Mouse (Mus musculus): ENCODE measurements around the gene Lrrc23.
A peak's percentile ranks its signal among the peaks of the same experiment; 100 is the strongest.

The Lrrc23 gene

GRCm38 (mm10) chr6:124767920-124768703 is 11.4 kb downstream of the Lrrc23 start:
- no peak for DNase-seq (ENCODE audit: low spot score)

GRCm38 (mm10) chr6:124767536-124767919 is 12.0 kb downstream of the Lrrc23 start:
- no peak for DNase-seq (ENCODE audit: low spot score)

- DNase-seq (ENCODE audit: low spot score), result no peak
Measured at GRCm38 (mm10) chr6:124765951-124766350, 13.6 kb downstream of the Lrrc23 start.

- peak; percentile 89 for DNase-seq (ENCODE audit: low spot score)
Measured at GRCm38 (mm10) chr6:124759259-124759658, 20.3 kb downstream of the Lrrc23 start.

GRCm38 (mm10) chr6:124758849-124759232 is 20.7 kb downstream of the Lrrc23 start:
- no peak for DNase-seq (ENCODE audit: low spot score)

GRCm38 (mm10) chr6:124757909-124758848 is 21.3 kb downstream of the Lrrc23 start:
- DNase-seq (ENCODE audit: low spot score), result peak; percentile 69

GRCm38 (mm10) chr6:124757351-124757880 is 22.1 kb downstream of the Lrrc23 start:
- DNase-seq (ENCODE audit: low spot score), result no peak

GRCm38 (mm10) chr6:124756652-124757350 is 22.7 kb downstream of the Lrrc23 start:
- DNase-seq (ENCODE audit: low spot score), result peak; percentile 75

- DNase-seq (ENCODE audit: low spot score), result peak; percentile 52
Measured at GRCm38 (mm10) chr6:124755831-124756595, 23.5 kb downstream of the Lrrc23 start, which contains the start of the genes Gm45234 and Atn1. Gm45234 (minus strand) TSS chr6:124756021. Atn1 (minus strand) TSS chr6:124756524.

- DNase-seq (ENCODE audit: low spot score), result no peak
Measured at GRCm38 (mm10) chr6:124755306-124755705, 24.2 kb downstream of the Lrrc23 start.

GRCm38 (mm10) chr6:124753861-124754260 is 25.7 kb downstream of the Lrrc23 start:
- no peak for DNase-seq (ENCODE audit: low spot score)

- DNase-seq (ENCODE audit: low spot score), result no peak
Measured at GRCm38 (mm10) chr6:124750405-124750804, 29.1 kb downstream of the Lrrc23 start.

- no peak for DNase-seq (ENCODE audit: low spot score)
Measured at GRCm38 (mm10) chr6:124746654-124747632, 32.6 kb downstream of the Lrrc23 start.

- DNase-seq (ENCODE audit: low spot score), result peak; percentile 46
Measured at GRCm38 (mm10) chr6:124746296-124746605, 33.3 kb downstream of the Lrrc23 start.

GRCm38 (mm10) chr6:124745490-124746295 is 33.8 kb downstream of the Lrrc23 start:
- DNase-seq (ENCODE audit: low spot score), result peak; percentile 93

GRCm38 (mm10) chr6:124744755-124745321 is 34.7 kb downstream of the Lrrc23 start:
- peak; percentile 62 for DNase-seq (ENCODE audit: low spot score)

GRCm38 (mm10) chr6:124743647-124744046 is 35.9 kb downstream of the Lrrc23 start:
- no peak for DNase-seq (ENCODE audit: low spot score)

GRCm38 (mm10) chr6:124742839-124743514 is 36.5 kb downstream of the Lrrc23 start:
- no peak for DNase-seq (ENCODE audit: low spot score)

Measured in layer of hippocampus, adult 11-12 months (tissue).